Mouse (Mus musculus): ENCODE results near the gene Ccdc189.

DNA sequence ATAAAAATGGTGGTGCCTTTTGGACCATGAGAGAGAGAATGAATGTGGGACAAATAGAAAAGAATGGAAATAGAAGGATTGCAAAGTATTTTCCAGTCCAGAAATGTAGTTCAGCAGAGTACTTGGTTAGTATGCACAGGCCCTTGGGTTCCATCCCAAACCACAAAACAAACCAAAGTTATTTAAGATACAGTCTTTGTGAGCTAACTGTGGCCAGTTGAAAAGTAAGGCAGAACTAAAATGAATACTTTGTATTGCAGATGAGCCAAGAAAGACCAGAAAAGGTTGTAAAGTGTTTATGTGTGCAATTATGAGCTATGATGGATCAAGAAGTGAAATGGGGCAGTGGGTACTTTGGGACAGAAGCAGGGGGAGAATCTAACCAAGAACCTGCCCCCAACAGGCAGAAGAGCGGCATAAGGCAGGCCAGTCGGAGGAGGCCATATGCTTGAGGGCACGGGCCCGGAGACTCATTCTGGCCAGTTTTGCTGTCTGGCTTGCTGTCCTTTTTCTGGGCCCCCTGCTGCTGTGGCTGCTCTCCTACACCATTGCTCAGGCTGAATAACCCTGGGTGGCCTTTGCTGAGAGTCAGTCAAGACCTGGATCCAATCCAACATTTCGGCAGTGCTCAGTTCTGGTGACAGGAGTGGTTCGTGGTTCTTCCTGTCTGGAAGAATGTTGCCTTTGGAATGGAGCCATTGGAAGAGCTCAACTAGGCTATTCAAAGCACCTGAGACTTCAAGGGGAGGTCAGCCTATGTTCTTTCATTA, 23.8 kb downstream of the Ccdc189 start:
- TF ChIP-seq REST (IDR thresholded peaks at IDR 0.05; ENCODE audit: insufficient read depth, insufficient read length) (no peak), POLR2A (IDR thresholded peaks at IDR 0.05; ENCODE audit: insufficient read length, low read depth) (no peak)
